ENCODE assay signal across 13 mouse cellular contexts in genomic region chr9:113087786-113088185, GRCm38 (mm10).
DNase-seq lines count a peak whose midpoint lies in the region.
"Had no signal": no experiment of that assay in that cellular context is flagged by ENCODE, and none has a peak within 500 bp of the region (broad histone marks: within the 10 kb centered on the region; RNA-seq: fewer than 3 reads in every experiment).

No protein-coding gene starts in this region.

- DNase-seq in cerebellum, postnatal 14 days: peak; percentile 28 to 56
- no peak for DNase-seq in cerebellum, adult 9-10 months
- peak; percentile 41 for DNase-seq in layer of hippocampus, adult 9-11 months
- DNase-seq in layer of hippocampus, postnatal 25 days (ENCODE audit: extremely low spot score in 1 of 2, low spot score in 1 of 2): no peak
- peak; percentile 60 for DNase-seq in right cerebral cortex, adult 18-20 months
- DNase-seq in spleen, postnatal 10 days (ENCODE audit: low spot score in 2 of 2): no peak
- no peak for DNase-seq in spleen, postnatal 4 days (ENCODE audit: low spot score in 2 of 2)
- DNase-seq: adrenal gland, adult 8-10 months; B cell, adult 2 months; heart, postnatal 14 days; kidney, adult 9 months; kidney, postnatal 36 days; thymus, adult 18-20 months had no signal

Comparison
In these comparisons a context has a peak if more than half of its experiments do, and no peak if none do; other contexts are left out.
1. DNase-seq: peak in cerebellum, postnatal 14 days (2 of 2), layer of hippocampus, adult 9-11 months (single experiment) and right cerebral cortex, adult 18-20 months (single experiment); none in cerebellum, adult 9-10 months (single experiment), layer of hippocampus, postnatal 25 days (0 of 2), spleen, postnatal 10 days (0 of 2) and spleen, postnatal 4 days (0 of 2).